Mouse (Mus musculus) liver, adult 2 months (tissue): Measurements from ENCODE around the gene Lingo4.
A peak's percentile ranks its signal among the peaks of the same experiment; 100 is the strongest.

ENCODE experiments used
- CTCF ChIP-seq: fragments of 200-500 bp; IDR thresholded peaks from 2 replicates; pipeline ENCODE4 v1.5.1; 2011; ENCODE audit warnings: low read depth, low read length, control low read depth
- POLR2A ChIP-seq: fragments of 200-500 bp; IDR thresholded peaks from 2 replicates; pipeline ENCODE4 v1.6.1; 2011; ENCODE audit warnings: low read length, control low read depth; ENCODE audit not compliant: insufficient read depth; ENCODE audit errors: extremely low read depth

GRCm38 (mm10) chr3:94372641-94373040, 25.7 kb upstream of the Lingo4 start, which contains the start of gene Rorc:
- TF ChIP-seq CTCF (no peak), POLR2A (peak; percentile 81)
